Mouse (Mus musculus) hematopoietic multipotent progenitor cell, adult 10-12 weeks (in vitro differentiated cells): ENCODE data around the gene Phkg2. TPM values are rescaled to one million over a fixed set of nuclear protein-coding genes. Genes with fewer than 3 reads are reported as not detected.

Experiments
- polyA plus RNA-seq: library from polyadenylated mRNA; stranded (reverse); fragments of >175 nt; gene quantifications from 2 replicates; pipeline ENCODE4 v1.2.3, GENCODE M21; 2012; ENCODE audit warnings: low replicate concordance

Gene Phkg2
- polyA plus RNA-seq, result 32.2 and 89.3 TPM in 2 replicates

GRCm38 (mm10) chr7:127572895-127573471 is at the start of gene Phkg2:
TSS of gene Phkg2 (plus strand) at chr7:127573340.

DNA sequence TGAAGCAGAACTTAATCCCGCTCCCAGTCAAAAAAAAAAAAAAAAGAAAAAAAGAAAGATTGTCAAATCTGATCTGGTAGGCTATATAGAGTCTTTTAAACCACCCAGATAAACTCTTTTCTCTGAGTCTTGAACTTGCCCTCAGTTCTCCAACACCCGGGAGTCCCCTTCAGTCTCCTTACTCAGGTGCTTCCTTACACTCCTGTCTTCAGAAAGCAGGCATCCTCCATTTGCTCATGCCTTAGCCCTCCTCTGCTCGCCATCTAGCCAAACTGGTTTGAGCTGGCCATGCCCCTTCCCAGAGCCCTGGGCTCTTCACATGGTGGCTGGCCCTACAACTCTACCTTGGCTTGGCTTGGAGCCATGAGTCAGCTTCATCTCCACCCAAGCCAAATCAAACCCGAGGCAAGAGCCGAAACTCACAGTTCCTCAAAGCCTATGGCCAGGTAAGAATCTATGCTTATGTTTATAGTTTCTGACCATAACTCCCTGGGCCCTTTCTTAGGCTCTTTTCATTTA is 11.7 kb upstream of the Phkg2 start, which contains the start of gene Tmem265:
Tmem265 (plus strand) TSS at position 51 of the 519 bp plus-strand sequence.

GRCm38 (mm10) chr7:127588011-127588871 is 15.1 kb downstream of the Phkg2 start, which contains the start of the genes Ccdc189 and Rnf40:
TSS of gene Ccdc189 (minus strand) at chr7:127588595.
TSS of gene Rnf40 (plus strand) at chr7:127588767.

GRCm38 (mm10) chr7:127614891-127615843 is 42.0 kb downstream of the Phkg2 start, which contains the start of gene Zfp629:
TSS of gene Zfp629 (minus strand) at chr7:127615797.

Other genes with a start within 250 kb of the Phkg2 start
- 11.8 and 12.1 TPM in 2 replicates for gene Zfp768, start 227.8 kb upstream of the Phkg2 start, polyA plus RNA-seq
- 6.0 and 8.8 TPM in 2 replicates for gene Zfp747, start 197.3 kb upstream of the Phkg2 start, polyA plus RNA-seq
- gene 9130019O22Rik, start 186.2 kb upstream of the Phkg2 start, polyA plus RNA-seq, result 1.1 and 1.4 TPM in 2 replicates
- 5.7 and 9.3 TPM in 2 replicates for gene E430018J23Rik, start 179.7 kb upstream of the Phkg2 start, polyA plus RNA-seq
- 2.3 and 3.1 TPM in 2 replicates for gene Zfp764, start 166.5 kb upstream of the Phkg2 start, polyA plus RNA-seq
- gene Zfp688, start 151.3 kb upstream of the Phkg2 start, polyA plus RNA-seq, result 25.8 and 61.8 TPM in 2 replicates
- gene Zfp689, start 124.2 kb upstream of the Phkg2 start, polyA plus RNA-seq, result 13.2 and 16.8 TPM in 2 replicates
- 140 and 180 TPM in 2 replicates for gene Prr14, start 113.7 kb upstream of the Phkg2 start, polyA plus RNA-seq
- gene Fbrs, start 94.1 kb upstream of the Phkg2 start, polyA plus RNA-seq, result 733 and 1,419 TPM in 2 replicates
- gene Srcap, start 61.4 kb upstream of the Phkg2 start, polyA plus RNA-seq, result 63.6 and 79.8 TPM in 2 replicates
- gene Gm42715, start 53.8 kb upstream of the Phkg2 start, polyA plus RNA-seq, result 39.4 and 48.5 TPM in 2 replicates
- gene Tmem265, start 11.9 kb upstream of the Phkg2 start, polyA plus RNA-seq, result 0.69 and 5.4 TPM in 2 replicates
- 2.1 and 3.3 TPM in 2 replicates for gene Ccdc189, start 15.3 kb downstream of the Phkg2 start, polyA plus RNA-seq
- gene Rnf40, start 15.4 kb downstream of the Phkg2 start, polyA plus RNA-seq, result 49.1 and 52.5 TPM in 2 replicates
- 11.0 and 18.9 TPM in 2 replicates for gene Zfp629, start 42.5 kb downstream of the Phkg2 start, polyA plus RNA-seq
- 238 and 564 TPM in 2 replicates for gene Bcl7c, start 135.6 kb downstream of the Phkg2 start, polyA plus RNA-seq
- gene Ctf1, start 139.4 kb downstream of the Phkg2 start, polyA plus RNA-seq, result 0.25 TPM in 1 of 2 replicates, not detected in the other
- gene Ctf2, start 158.8 kb downstream of the Phkg2 start, polyA plus RNA-seq, result not detected in 2 replicates
- 26.7 and 56.3 TPM in 2 replicates for gene Fbxl19, start 171.2 kb downstream of the Phkg2 start, polyA plus RNA-seq
- 46.3 and 124 TPM in 2 replicates for gene Orai3, start 196.5 kb downstream of the Phkg2 start, polyA plus RNA-seq
- 61.8 and 82.0 TPM in 2 replicates for gene Setd1a, start 203.3 kb downstream of the Phkg2 start, polyA plus RNA-seq
- gene Gm49388, start 212.3 kb downstream of the Phkg2 start, polyA plus RNA-seq, result 7.0 TPM in 1 of 2 replicates, not detected in the other
- gene Hsd3b7, start 227.3 kb downstream of the Phkg2 start, polyA plus RNA-seq, result 0.94 and 7.6 TPM in 2 replicates